Mouse (Mus musculus) heart, adult 2 months (tissue): ENCODE results near the gene Zfp354b.

ENCODE experiments used
- CTCF ChIP-seq: fragments of 200-600 bp; IDR thresholded peaks from 2 replicates; pipeline ENCODE4 v1.8.1; 2022; ENCODE audit warnings: antibody characterized with exemption, mild to moderate bottlenecking, moderate library complexity
- EP300 ChIP-seq: fragments of 200-500 bp; IDR thresholded peaks from 2 replicates; pipeline ENCODE4 v1.6.1; 2011; ENCODE audit warnings: low read depth, low read length, control low read depth; ENCODE audit not compliant: insufficient read depth

GRCm38 (mm10) chr11:50930469-50931014, 891 bp downstream of the Zfp354b start:
- TF ChIP-seq EP300 (no peak), CTCF (no peak)
